Mouse (Mus musculus) liver, adult 2 months (tissue): ENCODE measurements at regions not wholly inside any gene's neighbourhood (a gene's known extent, or its start where the extent isn't known, plus 50 kb on each side); places are given as distances from the start of the nearest gene placed in this dataset.

Source experiments
- CTCF ChIP-seq: fragments of 200-500 bp; IDR thresholded peaks from 2 replicates; pipeline ENCODE4 v1.5.1; 2011; ENCODE audit warnings: low read depth, low read length, control low read depth
- POLR2A ChIP-seq: fragments of 200-500 bp; IDR thresholded peaks from 2 replicates; pipeline ENCODE4 v1.6.1; 2011; ENCODE audit warnings: low read length, control low read depth; ENCODE audit not compliant: insufficient read depth; ENCODE audit errors: extremely low read depth

DNA sequence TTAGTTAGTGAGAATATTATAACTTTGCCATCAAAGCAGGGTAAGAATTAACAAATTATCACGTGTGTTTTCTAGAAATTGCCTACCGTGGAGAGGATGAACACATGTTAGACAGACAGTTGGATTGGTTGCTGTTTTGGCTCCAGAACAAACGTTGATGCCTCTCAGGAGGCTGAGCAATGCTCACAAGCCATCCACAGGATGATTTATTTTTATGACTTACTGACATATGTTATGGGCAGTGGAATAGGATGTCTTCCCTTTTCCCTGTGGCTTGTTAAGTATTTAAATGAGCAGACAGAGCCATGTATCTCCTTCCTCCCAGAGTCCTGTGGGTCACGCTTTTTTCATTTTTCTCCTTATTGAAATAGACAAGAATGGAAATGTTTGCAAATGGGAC lies 652.0 kb downstream of the Hace1 start:
- TF ChIP-seq CTCF = no peak
- TF ChIP-seq POLR2A = no peak
